In genomic region chr10:84526488-84526887, GRCm38 (mm10) we compare ENCODE assay signal across 26 mouse cellular contexts. TPM values are rescaled to one million over a fixed set of nuclear protein-coding genes. Genes with fewer than 3 reads are reported as not detected.
DNase-seq lines count a peak whose midpoint lies in the region; ATAC-seq and TF ChIP-seq lines count a peak whose summit lies in the region.
"Had no signal": no experiment of that assay in that cellular context is flagged by ENCODE, and none has a peak within 500 bp of the region (broad histone marks: within the 10 kb centered on the region; RNA-seq: fewer than 3 reads in every experiment).

No protein-coding gene starts in this region.

- H3K27me3 ChIP-seq in embryonic facial prominence, embryonic 11.5 days (ENCODE audit: control insufficient read depth, insufficient read depth, low read length), result no peaks in the 10 kb centered on the region
- no peaks in the 10 kb centered on the region for H3K27me3 ChIP-seq in embryonic facial prominence, embryonic 10.5 days (replicated peaks; ENCODE audit: low read depth, poor library complexity, severe bottlenecking)
- H3K27me3 ChIP-seq in midbrain, embryonic 12.5 days, result no peaks in the 10 kb centered on the region
- no peaks in the 10 kb centered on the region for H3K27me3 ChIP-seq in midbrain, embryonic 16.5 days (ENCODE audit: control insufficient read depth, insufficient read depth, low read depth, low read length)
- no peaks in the 10 kb centered on the region for H3K27me3 ChIP-seq in hindbrain, embryonic 13.5 days
- no peaks in the 10 kb centered on the region for H3K27me3 ChIP-seq in limb, embryonic 10.5 days (ENCODE audit: low read depth, poor library complexity, severe bottlenecking)
- H3K27me3 ChIP-seq in stomach, postnatal 0 days (ENCODE audit: control insufficient read depth, insufficient read depth, low read length), result no peaks in the 10 kb centered on the region
- H3K27me3 ChIP-seq: forebrain, embryonic 13.5 days; heart, embryonic 13.5 days; limb, embryonic 15.5 days; neural tube, embryonic 12.5 days had no signal

- no peak for DNase-seq in embryonic facial prominence, embryonic 11.5 days (ENCODE audit: low spot score)
- DNase-seq in embryonic facial prominence, embryonic 10.5 days (ENCODE audit: low spot score), result no peak
- peak; percentile 47 for DNase-seq in ES-E14 (ENCODE audit: low read depth, low spot score)
- no peak for DNase-seq in limb, embryonic 10.5 days (ENCODE audit: low spot score)
- DNase-seq in stomach, postnatal 0 days (ENCODE audit: low spot score), result no peak
- DNase-seq: adrenal gland, postnatal 14 days; cerebellum, adult 11-12 months; cerebellum, adult 9-11 months; gastrocnemius, postnatal 10 days; heart, postnatal 10 days; kidney, adult 18-20 months; kidney, postnatal 36 days; left cerebral cortex, postnatal 4 days; liver, embryonic 13.5 days; lung, adult 2 months; lung, postnatal 10 days; thymus, postnatal 14 days had no signal

- H3K4me1 ChIP-seq in embryonic facial prominence, embryonic 11.5 days (ENCODE audit: control insufficient read depth, insufficient read depth, low read length), result peaks cover 3% of the 10 kb centered on the region; the same call in 1 of the 2 replicates
- peaks cover 29% of the 10 kb centered on the region for H3K4me1 ChIP-seq in embryonic facial prominence, embryonic 10.5 days
- peaks cover 24% of the 10 kb centered on the region for H3K4me1 ChIP-seq in midbrain, embryonic 12.5 days
- H3K4me1 ChIP-seq in midbrain, embryonic 16.5 days (ENCODE audit: control insufficient read depth, insufficient read depth, low read length), result peaks cover 19% of the 10 kb centered on the region
- H3K4me1 ChIP-seq in ES-E14 (ENCODE audit: control insufficient read depth in 2 of 2, insufficient read depth in 2 of 2, low read length in 2 of 2, poor library complexity in 1 of 2), result peaks cover 7 to 22% of the 10 kb centered on the region in 2 experiments
- peaks cover 34% of the 10 kb centered on the region for H3K4me1 ChIP-seq in hindbrain, embryonic 13.5 days (replicated peaks)
- peaks cover 13% of the 10 kb centered on the region for H3K4me1 ChIP-seq in limb, embryonic 10.5 days
- H3K4me1 ChIP-seq in stomach, postnatal 0 days (replicated peaks; ENCODE audit: control insufficient read depth, insufficient read depth), result peaks cover 7% of the 10 kb centered on the region

- no peak for TF ChIP-seq CTCF in stomach, postnatal 0 days (IDR thresholded peaks at IDR 0.05; ENCODE audit: low read depth)

- H3K9ac ChIP-seq in embryonic facial prominence, embryonic 11.5 days (replicated peaks; ENCODE audit: low read length), result no peak overlapping the region
- no peak overlapping the region for H3K9ac ChIP-seq in midbrain, embryonic 12.5 days (replicated peaks)
- H3K9ac ChIP-seq in midbrain, embryonic 16.5 days (ENCODE audit: low read depth, low read length), result no peak overlapping the region
- no peak overlapping the region for H3K9ac ChIP-seq in ES-E14 (ENCODE audit: insufficient read depth, low read depth, low read length, poor library complexity, severe bottlenecking)
- H3K9ac ChIP-seq in hindbrain, embryonic 13.5 days, result no peak overlapping the region
- no peak overlapping the region for H3K9ac ChIP-seq in stomach, postnatal 0 days (ENCODE audit: low read length)
- H3K9ac ChIP-seq: forebrain, embryonic 13.5 days; heart, embryonic 13.5 days; limb, embryonic 15.5 days; liver, embryonic 13.5 days; neural tube, embryonic 12.5 days had no signal

- H3K4me2 ChIP-seq in embryonic facial prominence, embryonic 11.5 days (ENCODE audit: low read depth, low read length), result no peak overlapping the region
- H3K4me2 ChIP-seq in midbrain, embryonic 12.5 days (replicated peaks), result no peak overlapping the region
- H3K4me2 ChIP-seq in midbrain, embryonic 16.5 days (ENCODE audit: low read length), result no peak overlapping the region
- H3K4me2 ChIP-seq in hindbrain, embryonic 13.5 days, result no peak overlapping the region
- no peak overlapping the region for H3K4me2 ChIP-seq in stomach, postnatal 0 days (replicated peaks; ENCODE audit: low read depth)
- H3K4me2 ChIP-seq: forebrain, embryonic 13.5 days; heart, embryonic 13.5 days; limb, embryonic 15.5 days; liver, embryonic 13.5 days; neural tube, embryonic 12.5 days had no signal

- WGBS in embryonic facial prominence, embryonic 11.5 days, result 63% methylated on average over 10 of the region's 10 CpGs
- 68% methylated on average over 10 of the region's 10 CpGs for WGBS in embryonic facial prominence, embryonic 10.5 days
- 44% methylated on average over 10 of the region's 10 CpGs for WGBS in midbrain, embryonic 12.5 days
- WGBS in midbrain, embryonic 16.5 days, result 42% methylated on average over 10 of the region's 10 CpGs
- 37% methylated on average over 10 of the region's 10 CpGs for WGBS in hindbrain, embryonic 13.5 days
- 82% methylated on average over 10 of the region's 10 CpGs for WGBS in limb, embryonic 10.5 days
- 73% methylated on average over 10 of the region's 10 CpGs for WGBS in stomach, postnatal 0 days

- 0 out of 2 replicates have a peak, but pooled peaks have one; percentile 25 for ATAC-seq in embryonic facial prominence, embryonic 11.5 days (replicated peaks; ENCODE audit: insufficient number of reproducible peaks, low FRiP score, low TSS enrichment, low read depth)
- peak; percentile 66 for ATAC-seq in midbrain, embryonic 12.5 days (ENCODE audit: low FRiP score, low read depth)
- no peak for ATAC-seq in midbrain, embryonic 16.5 days
- ATAC-seq in hindbrain, embryonic 13.5 days (ENCODE audit: low FRiP score), result no peak
- no peak for ATAC-seq in stomach, postnatal 0 days (ENCODE audit: low FRiP score, low TSS enrichment)
- ATAC-seq: forebrain, embryonic 13.5 days had no signal

- no peak for TF ChIP-seq EP300 in stomach, postnatal 0 days (optimal IDR thresholded peaks at IDR 0.05)

- peaks cover 6% of the 10 kb centered on the region for H3K36me3 ChIP-seq in embryonic facial prominence, embryonic 11.5 days (replicated peaks; ENCODE audit: control insufficient read depth, insufficient read depth, low read depth, low read length)
- peaks cover 91% of the 10 kb centered on the region for H3K36me3 ChIP-seq in embryonic facial prominence, embryonic 10.5 days (replicated peaks)
- peaks cover 48% of the 10 kb centered on the region for H3K36me3 ChIP-seq in midbrain, embryonic 12.5 days
- H3K36me3 ChIP-seq in midbrain, embryonic 16.5 days (ENCODE audit: control insufficient read depth, insufficient read depth, low read length), result peaks cover 14% of the 10 kb centered on the region
- peaks cover 18% of the 10 kb centered on the region for H3K36me3 ChIP-seq in ES-E14 (ENCODE audit: control insufficient read depth, insufficient read depth, low read length, poor library complexity, severe bottlenecking)
- peaks cover 47% of the 10 kb centered on the region for H3K36me3 ChIP-seq in hindbrain, embryonic 13.5 days
- peaks cover 87% of the 10 kb centered on the region for H3K36me3 ChIP-seq in limb, embryonic 10.5 days
- H3K36me3 ChIP-seq in stomach, postnatal 0 days (ENCODE audit: control insufficient read depth, insufficient read depth, low read length), result peaks cover 15% of the 10 kb centered on the region

- in situ Hi-C loops in ES-E14 (cut with MboI; ENCODE audit: low sequenced_read_pairs in 2 of 2, unreplicated experiment in 2 of 2), result no loop called here

- no peaks in the 10 kb centered on the region for H3K9me3 ChIP-seq in embryonic facial prominence, embryonic 11.5 days (replicated peaks; ENCODE audit: control insufficient read depth, low read length)
- H3K9me3 ChIP-seq in embryonic facial prominence, embryonic 10.5 days, result no peaks in the 10 kb centered on the region
- no peaks in the 10 kb centered on the region for H3K9me3 ChIP-seq in midbrain, embryonic 12.5 days
- H3K9me3 ChIP-seq in midbrain, embryonic 16.5 days (replicated peaks; ENCODE audit: control insufficient read depth, low read length, poor library complexity, severe bottlenecking), result no peaks in the 10 kb centered on the region
- no peaks in the 10 kb centered on the region for H3K9me3 ChIP-seq in ES-E14 (ENCODE audit: control insufficient read depth, insufficient read depth, low read depth, low read length)
- no peaks in the 10 kb centered on the region for H3K9me3 ChIP-seq in hindbrain, embryonic 13.5 days
- H3K9me3 ChIP-seq in limb, embryonic 10.5 days (replicated peaks), result no peaks in the 10 kb centered on the region
- no peaks in the 10 kb centered on the region for H3K9me3 ChIP-seq in stomach, postnatal 0 days (ENCODE audit: control insufficient read depth, low read length)
- H3K9me3 ChIP-seq: forebrain, embryonic 13.5 days; heart, embryonic 13.5 days; limb, embryonic 15.5 days; liver, embryonic 13.5 days; neural tube, embryonic 12.5 days had no signal

- H3K27ac ChIP-seq in embryonic facial prominence, embryonic 11.5 days (replicated peaks; ENCODE audit: low read depth, low read length), result no peak overlapping the region
- H3K27ac ChIP-seq in embryonic facial prominence, embryonic 10.5 days (replicated peaks), result no peak overlapping the region
- H3K27ac ChIP-seq in midbrain, embryonic 12.5 days (replicated peaks), result 0 out of 2 replicates have a peak overlapping the region, but pooled peaks have one; percentile 25
- no peak overlapping the region for H3K27ac ChIP-seq in midbrain, embryonic 16.5 days (ENCODE audit: low read length)
- H3K27ac ChIP-seq in ES-E14 (ENCODE audit: insufficient read depth, low read depth, low read length, poor library complexity, severe bottlenecking), result no peak overlapping the region
- 0 out of 2 replicates have a peak overlapping the region, but pooled peaks have one; percentile 30 for H3K27ac ChIP-seq in hindbrain, embryonic 13.5 days
- no peak overlapping the region for H3K27ac ChIP-seq in limb, embryonic 10.5 days
- no peak overlapping the region for H3K27ac ChIP-seq in stomach, postnatal 0 days (replicated peaks)
- H3K27ac ChIP-seq: forebrain, embryonic 13.5 days; heart, embryonic 13.5 days; layer of hippocampus, adult 2 months; limb, embryonic 15.5 days; liver, embryonic 13.5 days; macrophage; neural tube, embryonic 12.5 days had no signal

- no peak overlapping the region for H3K4me3 ChIP-seq in embryonic facial prominence, embryonic 11.5 days (ENCODE audit: low read depth, low read length)
- H3K4me3 ChIP-seq in embryonic facial prominence, embryonic 10.5 days, result no peak overlapping the region
- H3K4me3 ChIP-seq in midbrain, embryonic 12.5 days, result no peak overlapping the region
- H3K4me3 ChIP-seq in midbrain, embryonic 16.5 days (ENCODE audit: low read depth, low read length), result no peak overlapping the region
- peak overlapping the region in 1 of 2 experiments; percentile 39; a peak in 1 of 4 replicates for H3K4me3 ChIP-seq in ES-E14 (ENCODE audit: insufficient read depth in 1 of 2, low read depth in 1 of 2, low read length in 2 of 2, poor library complexity in 1 of 2, severe bottlenecking in 1 of 2)
- H3K4me3 ChIP-seq in hindbrain, embryonic 13.5 days, result no peak overlapping the region
- H3K4me3 ChIP-seq in limb, embryonic 10.5 days, result no peak overlapping the region
- no peak overlapping the region for H3K4me3 ChIP-seq in stomach, postnatal 0 days (ENCODE audit: low read depth, low read length)
- H3K4me3 ChIP-seq: forebrain, embryonic 13.5 days; heart, embryonic 13.5 days; layer of hippocampus, adult 2 months; limb, embryonic 15.5 days; liver, embryonic 13.5 days; neural tube, embryonic 12.5 days had no signal

RNA-seq across cellular contexts. Expression of gene Ckap4, which starts 7.4 kb away (rescaled TPM):
- polyA plus RNA-seq in embryonic facial prominence, embryonic 11.5 days (2014; fragmentation: Nextera tagmentation; extraction: Ambion mirVana), result 80.2 and 82.1 TPM in 2 replicates
- 61.2 and 61.5 TPM in 2 replicates for polyA plus RNA-seq in embryonic facial prominence, embryonic 10.5 days (2016; fragmentation: Nextera tagmentation; extraction: Ambion mirVana)
- 105 and 109 TPM in 2 replicates for polyA plus RNA-seq in midbrain, embryonic 12.5 days (2016; fragmentation: Nextera tagmentation; extraction: Ambion mirVana)
- polyA plus RNA-seq in midbrain, embryonic 16.5 days (2015; fragmentation: Nextera tagmentation; extraction: Ambion mirVana), result 45.9 and 52.3 TPM in 2 replicates
- 86.8 and 120 TPM in 2 replicates for total RNA-seq in ES-E14 (2012; rRNA removed)
- 56.4 and 59.9 TPM in 2 replicates for polyA plus RNA-seq in hindbrain, embryonic 13.5 days (2015; fragmentation: Nextera tagmentation; extraction: Ambion mirVana)
- polyA plus RNA-seq in limb, embryonic 10.5 days (2016; fragmentation: Nextera tagmentation; extraction: Ambion mirVana), result 53.6 and 63.3 TPM in 2 replicates
- 55.7 and 59.2 TPM in 2 replicates for polyA plus RNA-seq in stomach, postnatal 0 days (2015; fragmentation: Nextera tagmentation; extraction: Ambion mirVana)

RNA-seq across cellular contexts. Expression of gene Tcp11l2, which starts 49.9 kb away (rescaled TPM):
- polyA plus RNA-seq in embryonic facial prominence, embryonic 11.5 days (2014; fragmentation: Nextera tagmentation; extraction: Ambion mirVana), result 8.5 and 9.7 TPM in 2 replicates
- polyA plus RNA-seq in embryonic facial prominence, embryonic 10.5 days (2016; fragmentation: Nextera tagmentation; extraction: Ambion mirVana), result 3.2 and 3.6 TPM in 2 replicates
- polyA plus RNA-seq in midbrain, embryonic 12.5 days (2016; fragmentation: Nextera tagmentation; extraction: Ambion mirVana), result 15.8 and 16.7 TPM in 2 replicates
- polyA plus RNA-seq in midbrain, embryonic 16.5 days (2015; fragmentation: Nextera tagmentation; extraction: Ambion mirVana), result 20.4 and 22.7 TPM in 2 replicates
- 2.8 and 2.9 TPM in 2 replicates for total RNA-seq in ES-E14 (2012; rRNA removed)
- 24.0 and 25.5 TPM in 2 replicates for polyA plus RNA-seq in hindbrain, embryonic 13.5 days (2015; fragmentation: Nextera tagmentation; extraction: Ambion mirVana)
- 1.2 and 4.2 TPM in 2 replicates for polyA plus RNA-seq in limb, embryonic 10.5 days (2016; fragmentation: Nextera tagmentation; extraction: Ambion mirVana)
- polyA plus RNA-seq in stomach, postnatal 0 days (2015; fragmentation: Nextera tagmentation; extraction: Ambion mirVana), result 16.3 and 19.5 TPM in 2 replicates

Comparison
In these comparisons a context has a peak if more than half of its experiments do, and no peak if none do; other contexts are left out.
1. ATAC-seq: peak in embryonic facial prominence, embryonic 11.5 days (single experiment) and midbrain, embryonic 12.5 days (single experiment); none in midbrain, embryonic 16.5 days (single experiment), hindbrain, embryonic 13.5 days (single experiment) and stomach, postnatal 0 days (single experiment).
2. H3K27ac ChIP-seq: peak in midbrain, embryonic 12.5 days (single experiment) and hindbrain, embryonic 13.5 days (single experiment); none in embryonic facial prominence, embryonic 11.5 days (single experiment), embryonic facial prominence, embryonic 10.5 days (single experiment), midbrain, embryonic 16.5 days (single experiment), ES-E14 (single experiment), limb, embryonic 10.5 days (single experiment) and stomach, postnatal 0 days (single experiment).